Comparison of ENCODE assay signal across 9 mouse cellular contexts in the genomic region with DNA sequence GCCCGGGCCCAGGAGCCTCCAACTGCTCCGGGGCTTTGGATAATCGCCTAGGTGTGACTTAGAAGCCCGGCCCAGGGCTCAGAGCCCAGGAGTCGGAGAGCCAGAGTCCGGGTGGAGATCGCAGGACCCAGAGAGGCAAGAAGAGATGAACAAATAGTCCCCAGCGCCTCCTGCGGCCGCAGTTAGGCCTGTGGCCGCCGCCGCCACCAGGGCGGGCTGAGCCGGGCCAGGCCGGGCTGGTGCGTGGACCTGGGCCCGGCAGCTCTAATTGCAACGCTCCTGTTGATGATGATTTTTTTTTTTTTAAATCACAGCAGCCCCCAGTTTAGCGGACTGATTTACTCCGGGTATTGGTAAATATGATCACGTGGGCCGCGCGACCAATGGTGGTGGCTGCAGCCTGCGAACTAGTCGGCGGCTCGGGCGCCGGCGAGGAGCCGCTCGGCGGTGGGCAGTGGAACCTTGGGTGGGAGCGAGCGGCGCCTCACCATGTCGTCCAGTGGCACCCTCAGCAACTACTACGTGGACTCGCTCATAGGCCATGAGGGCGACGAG. TPM values are rescaled to one million over a fixed set of nuclear protein-coding genes. Genes with fewer than 3 reads are reported as not detected.
A peak's percentile ranks its signal among the peaks of the same experiment; 100 is the strongest.
DNase-seq lines count a peak whose midpoint lies in the region; ATAC-seq and TF ChIP-seq lines count a peak whose summit lies in the region.
"Had no signal": no experiment of that assay in that cellular context is flagged by ENCODE, and none has a peak within 500 bp of the region (broad histone marks: within the 10 kb centered on the region; RNA-seq: fewer than 3 reads in every experiment).

A gene (plus strand): TSS at position 161 of the 555 bp plus-strand sequence.

- no peak for TF ChIP-seq POLR2A in cerebellum, adult 2 months (IDR thresholded peaks at IDR 0.05; ENCODE audit: borderline replicate concordance, insufficient read depth, low read length)

- intact Hi-C loops in gastrocnemius, postnatal 14 days (cut with DNase I; ENCODE audit: low total_unique reads) = no loop called here

- in situ Hi-C loops in ES-E14 (cut with MboI; ENCODE audit: low sequenced_read_pairs in 2 of 2, unreplicated experiment in 2 of 2) = loop anchor here in 1 of 2 experiments (25.0 kb wide), 1 partner anchor 890 kb away; no protein-coding TSS in a partner anchor

- ATAC-seq in midbrain, embryonic 15.5 days (replicated peaks) = peak; percentile 39; the same call in 1 of the 2 replicates
- ATAC-seq in frontal cortex, adult (ENCODE audit: low TSS enrichment) = no peak
- no peak for ATAC-seq in erythroblast, adult 5-6 weeks (replicated peaks; ENCODE audit: low FRiP score, poor library complexity, severe bottlenecking)

- H3K4me2 ChIP-seq in midbrain, embryonic 15.5 days = peak within 1 kb of the TSS; percentile 40

- peak within 1 kb of the TSS; percentile 27 to 46; a peak in 3 of 4 replicates for H3K4me3 ChIP-seq in ES-E14 (ENCODE audit: insufficient read depth in 1 of 2, low read depth in 1 of 2, low read length in 2 of 2, poor library complexity in 1 of 2, severe bottlenecking in 1 of 2)
- peak within 1 kb of the TSS; percentile 23 for H3K4me3 ChIP-seq in midbrain, embryonic 15.5 days
- no peak within 1 kb of the TSS for H3K4me3 ChIP-seq in cerebellum, adult 2 months (replicated peaks; ENCODE audit: insufficient read depth, low read depth, low read length)

- H3K9ac ChIP-seq in ES-E14 (ENCODE audit: insufficient read depth, low read depth, low read length, poor library complexity, severe bottlenecking) = no peak within 1 kb of the TSS
- no peak within 1 kb of the TSS for H3K9ac ChIP-seq in midbrain, embryonic 15.5 days

- WGBS in midbrain, embryonic 15.5 days = under 1% methylated on average over 43 of the region's 43 CpGs
- WGBS in cerebellum, adult 2 months = 2% methylated on average over 43 of the region's 43 CpGs

- H3K9me3 ChIP-seq in ES-E14 (ENCODE audit: control insufficient read depth, insufficient read depth, low read depth, low read length) = no peaks in the 10 kb centered on the region
- no peaks in the 10 kb centered on the region for H3K9me3 ChIP-seq in midbrain, embryonic 15.5 days

- no peaks in the 10 kb centered on the region for H3K36me3 ChIP-seq in ES-E14 (ENCODE audit: control insufficient read depth, insufficient read depth, low read length, poor library complexity, severe bottlenecking)
- H3K36me3 ChIP-seq in midbrain, embryonic 15.5 days (replicated peaks) = no peaks in the 10 kb centered on the region

- peaks cover 0 to 2% of the 10 kb centered on the region in 2 experiments; a peak in 1 of 4 replicates for H3K4me1 ChIP-seq in ES-E14 (ENCODE audit: control insufficient read depth in 2 of 2, insufficient read depth in 2 of 2, low read length in 2 of 2, poor library complexity in 1 of 2)
- H3K4me1 ChIP-seq in midbrain, embryonic 15.5 days = peaks cover 8% of the 10 kb centered on the region; the same call in 1 of the 2 replicates
- H3K4me1 ChIP-seq in cerebellum, adult 2 months (ENCODE audit: control insufficient read depth, insufficient read depth, low read length) = no peaks in the 10 kb centered on the region

- no peak within 1 kb of the TSS for H3K27ac ChIP-seq in ES-E14 (ENCODE audit: insufficient read depth, low read depth, low read length, poor library complexity, severe bottlenecking)
- no peak within 1 kb of the TSS for H3K27ac ChIP-seq in midbrain, embryonic 15.5 days
- H3K27ac ChIP-seq in cerebellum, adult 2 months (ENCODE audit: insufficient read depth, low read length) = no peak within 1 kb of the TSS

- no peak for TF ChIP-seq CTCF in cerebellum, adult 2 months (IDR thresholded peaks at IDR 0.05; ENCODE audit: borderline replicate concordance, insufficient read depth, low read depth, low read length)

- DNase-seq in ES-E14 (ENCODE audit: low read depth, low spot score) = no peak
- DNase-seq in adrenal gland, postnatal 10 days = peak; percentile 78
- DNase-seq in gastrocnemius, postnatal 14 days = peak; percentile 77
- DNase-seq in kidney, adult 9 months = peak; percentile 84
- DNase-seq in cerebellum, adult 2 months = no peak

- H3K27me3 ChIP-seq in midbrain, embryonic 15.5 days (replicated peaks) = peaks cover 93% of the 10 kb centered on the region
- H3K27me3 ChIP-seq in cerebellum, adult 2 months (ENCODE audit: control insufficient read depth, insufficient read depth, low read length) = peaks cover 21% of the 10 kb centered on the region; the same call in 1 of the 2 replicates

TF ChIP-seq in ES-E14, 5 proteins besides CTCF, POLR2A, EP300 and RAD21:
- no peak for TF ChIP-seq HCFC1 (IDR thresholded peaks at IDR 0.05; ENCODE audit: borderline replicate concordance, insufficient read depth, low read length)
- TF ChIP-seq ZC3H11A (IDR thresholded peaks at IDR 0.05; ENCODE audit: borderline replicate concordance, low read depth, low read length) = no peak
- TF ChIP-seq MAFK (IDR thresholded peaks at IDR 0.05; ENCODE audit: insufficient read depth, low read depth, low read length) = no peak
- no peak for TF ChIP-seq CHD2 (IDR thresholded peaks at IDR 0.05; ENCODE audit: low read depth, low read length)
- TF ChIP-seq ZNF384 (IDR thresholded peaks at IDR 0.05; ENCODE audit: low read depth, low read length) = no peak
TF ChIP-seq in ES-E14: peak in this region for 0.

RNA-seq across cellular contexts. Expression of the gene that starts here (rescaled TPM):
- total RNA-seq in ES-E14 (2012; rRNA removed) = 0.37 and 0.76 TPM in 2 replicates
- total RNA-seq in adrenal gland, postnatal 10 days (2021) = 1 to 10 TPM; 4.6 TPM
- 10 to 100 TPM; 14.8 to 18.8 TPM for total RNA-seq in gastrocnemius, postnatal 14 days (2021)
- not detected in 2 replicates for polyA plus RNA-seq in midbrain, embryonic 15.5 days (2015; fragmentation: Nextera tagmentation; extraction: Ambion mirVana)
- not detected in 2 replicates for total RNA-seq in erythroblast, adult 5-6 weeks (2015; ENCODE audit: low replicate concordance)
- total RNA-seq in erythroblast, adult 5-6 weeks (2017; ENCODE audit: low replicate concordance) = not detected in 2 replicates
- not detected in 2 replicates for polyA plus RNA-seq in cerebellum, adult 2 months (2012; rRNA removed)
- polyA plus RNA-seq: cortical plate, adult 2 months had no signal

Comparison
In these comparisons a context has a peak if more than half of its experiments do, and no peak if none do; other contexts are left out.
1. Peak in ATAC-seq, H3K4me3 ChIP-seq and H3K4me2 ChIP-seq in midbrain, embryonic 15.5 days; RNA of the gene not detected or under 1 TPM.
2. DNase-seq: peak in adrenal gland, postnatal 10 days (single experiment), gastrocnemius, postnatal 14 days (single experiment) and kidney, adult 9 months (single experiment); none in ES-E14 (single experiment) and cerebellum, adult 2 months (0 of 2).